10 mouse cellular contexts compared by ENCODE assay signal in the genomic region with DNA sequence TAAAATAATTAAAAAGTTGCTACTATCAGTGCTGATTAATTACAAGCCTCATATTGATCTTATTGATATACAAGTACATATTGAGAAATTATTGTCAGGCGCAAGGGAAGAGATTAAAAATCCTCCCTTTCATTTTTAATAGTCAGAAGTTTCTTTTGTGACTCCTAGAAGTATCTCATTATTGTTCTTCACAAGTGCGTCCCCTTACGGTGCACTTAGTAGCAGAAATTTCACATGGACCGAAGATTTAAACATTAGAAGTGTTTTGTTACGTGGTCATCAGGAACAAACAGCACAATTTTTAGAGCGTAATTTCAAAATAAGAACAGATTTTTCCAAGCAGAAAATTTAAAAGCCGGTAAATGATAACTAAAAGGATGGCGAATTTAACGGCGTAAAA. TPM values are rescaled to one million over a fixed set of nuclear protein-coding genes. Genes with fewer than 3 reads are reported as not detected.
DNase-seq lines count a peak whose midpoint lies in the region; ATAC-seq and TF ChIP-seq lines count a peak whose summit lies in the region.
"Had no signal": no experiment of that assay in that cellular context is flagged by ENCODE, and none has a peak within 500 bp of the region (broad histone marks: within the 10 kb centered on the region; RNA-seq: fewer than 3 reads in every experiment).

No protein-coding gene starts in this region.

- H3K27me3 ChIP-seq in lung, embryonic 15.5 days = no peaks in the 10 kb centered on the region
- H3K27me3 ChIP-seq in forebrain, embryonic 12.5 days = no peaks in the 10 kb centered on the region
- H3K27me3 ChIP-seq in limb, embryonic 13.5 days = no peaks in the 10 kb centered on the region
- H3K27me3 ChIP-seq in small intestine, adult 2 months (ENCODE audit: control insufficient read depth, insufficient read depth, low read length) = no peaks in the 10 kb centered on the region

- no peak for TF ChIP-seq POLR2A in small intestine, adult 2 months (IDR thresholded peaks at IDR 0.05; ENCODE audit: low read depth, low read length)

- peak overlapping the region; percentile 29 for H3K9ac ChIP-seq in lung, embryonic 15.5 days
- H3K9ac ChIP-seq in forebrain, embryonic 12.5 days = peak overlapping the region; percentile 46
- H3K9ac ChIP-seq in limb, embryonic 13.5 days = peak overlapping the region; percentile 54; the same call in 1 of the 2 replicates

- WGBS in lung, embryonic 15.5 days = under 1% methylated on average over 10 of the region's 10 CpGs
- under 1% methylated on average over 10 of the region's 10 CpGs for WGBS in forebrain, embryonic 12.5 days
- WGBS in limb, embryonic 13.5 days = 2% methylated on average over 10 of the region's 10 CpGs
- WGBS in small intestine, adult 2 months = under 1% methylated on average over 10 of the region's 10 CpGs

- no peaks in the 10 kb centered on the region for H3K9me3 ChIP-seq in lung, embryonic 15.5 days
- no peaks in the 10 kb centered on the region for H3K9me3 ChIP-seq in forebrain, embryonic 12.5 days
- H3K9me3 ChIP-seq in limb, embryonic 13.5 days = no peaks in the 10 kb centered on the region

- no peak for TF ChIP-seq CTCF in small intestine, adult 2 months (IDR thresholded peaks at IDR 0.05; ENCODE audit: extremely low read depth, insufficient read length, insufficient replicate concordance, low read depth, low read length)

- no peaks in the 10 kb centered on the region for H3K36me3 ChIP-seq in lung, embryonic 15.5 days
- H3K36me3 ChIP-seq in forebrain, embryonic 12.5 days (replicated peaks) = no peaks in the 10 kb centered on the region
- no peaks in the 10 kb centered on the region for H3K36me3 ChIP-seq in limb, embryonic 13.5 days
- H3K36me3 ChIP-seq in small intestine, adult 2 months (ENCODE audit: control insufficient read depth, insufficient read depth, low read length) = no peaks in the 10 kb centered on the region

- H3K4me1 ChIP-seq in lung, embryonic 15.5 days = no peaks in the 10 kb centered on the region
- H3K4me1 ChIP-seq in forebrain, embryonic 12.5 days = peaks cover 3% of the 10 kb centered on the region
- H3K4me1 ChIP-seq in limb, embryonic 13.5 days = no peaks in the 10 kb centered on the region
- no peaks in the 10 kb centered on the region for H3K4me1 ChIP-seq in small intestine, adult 2 months (ENCODE audit: control insufficient read depth, insufficient read depth, insufficient read length, low read length)

- no peak for ATAC-seq in lung, embryonic 15.5 days (ENCODE audit: borderline replicate concordance, extremely low read depth, low FRiP score, low TSS enrichment)
- ATAC-seq in forebrain, embryonic 12.5 days (ENCODE audit: low FRiP score) = no peak
- ATAC-seq in limb, embryonic 13.5 days (ENCODE audit: low FRiP score, low read depth) = no peak
- no peak for ATAC-seq in megakaryocyte-erythroid progenitor cell, adult 5-6 weeks (replicated peaks; ENCODE audit: low FRiP score, low TSS enrichment, poor library complexity, severe bottlenecking)

- peak overlapping the region; percentile 63 for H3K4me2 ChIP-seq in lung, embryonic 15.5 days
- peak overlapping the region; percentile 63 for H3K4me2 ChIP-seq in forebrain, embryonic 12.5 days
- H3K4me2 ChIP-seq in limb, embryonic 13.5 days (replicated peaks) = peak overlapping the region; percentile 70

- no peak for DNase-seq in lung, postnatal 14 days
- DNase-seq in spleen, adult 18-20 months = no peak
- no peak for DNase-seq in cerebellum, postnatal 14 days

- H3K4me3 ChIP-seq in lung, embryonic 15.5 days = peak overlapping the region; percentile 64
- peak overlapping the region; percentile 65 for H3K4me3 ChIP-seq in forebrain, embryonic 12.5 days (replicated peaks)
- H3K4me3 ChIP-seq in limb, embryonic 13.5 days = peak overlapping the region; percentile 68
- peak overlapping the region; percentile 56 for H3K4me3 ChIP-seq in small intestine, adult 2 months (ENCODE audit: low read depth, low read length)

- H3K27ac ChIP-seq in lung, embryonic 15.5 days = peak overlapping the region; percentile 15; the same call in 1 of the 2 replicates
- no peak overlapping the region for H3K27ac ChIP-seq in forebrain, embryonic 12.5 days
- no peak overlapping the region for H3K27ac ChIP-seq in limb, embryonic 13.5 days
- H3K27ac ChIP-seq in small intestine, adult 2 months (ENCODE audit: insufficient read depth, low read depth, low read length) = 0 out of 2 replicates have a peak overlapping the region, but pooled peaks have one; percentile 30

RNA-seq across cellular contexts. Expression of a gene that starts 28.5 kb away (rescaled TPM):
- polyA plus RNA-seq in lung, embryonic 15.5 days (2015; fragmentation: Nextera tagmentation; extraction: Ambion mirVana) = not detected in 2 replicates
- 0.04 TPM in 1 of 2 replicates, not detected in the other for polyA plus RNA-seq in forebrain, embryonic 12.5 days (2016; fragmentation: Nextera tagmentation; extraction: Ambion mirVana)
- not detected in 2 replicates for polyA plus RNA-seq in limb, embryonic 13.5 days (2015; fragmentation: Nextera tagmentation; extraction: Ambion mirVana)
- not detected in 2 replicates for polyA plus RNA-seq in small intestine, adult 2 months (2012; rRNA removed)
- not detected in 2 replicates for total RNA-seq in megakaryocyte-erythroid progenitor cell, adult 5-6 weeks (2014; fragmentation: Nextera tagmentation)
- not detected in 2 replicates for total RNA-seq in megakaryocyte-erythroid progenitor cell, adult 5-6 weeks (2017)
- total RNA-seq: adrenal gland, postnatal 25 days; hematopoietic stem cell, adult 5-6 weeks had no signal

RNA-seq across cellular contexts. Expression of a gene that starts 46.9 kb away (rescaled TPM):
- 3.6 and 3.9 TPM in 2 replicates for polyA plus RNA-seq in lung, embryonic 15.5 days (2015; fragmentation: Nextera tagmentation; extraction: Ambion mirVana)
- polyA plus RNA-seq in forebrain, embryonic 12.5 days (2016; fragmentation: Nextera tagmentation; extraction: Ambion mirVana) = 5.8 and 6.3 TPM in 2 replicates
- 5.1 and 5.3 TPM in 2 replicates for polyA plus RNA-seq in limb, embryonic 13.5 days (2015; fragmentation: Nextera tagmentation; extraction: Ambion mirVana)
- polyA plus RNA-seq in small intestine, adult 2 months (2012; rRNA removed) = 7.0 and 12.0 TPM in 2 replicates
- total RNA-seq in megakaryocyte-erythroid progenitor cell, adult 5-6 weeks (2014; fragmentation: Nextera tagmentation) = 39.5 and 39.9 TPM in 2 replicates
- 28.8 and 29.0 TPM in 2 replicates for total RNA-seq in megakaryocyte-erythroid progenitor cell, adult 5-6 weeks (2017)

RNA-seq across cellular contexts. Expression of a gene that starts 49.9 kb away (rescaled TPM):
- not detected in 2 replicates for polyA plus RNA-seq in lung, embryonic 15.5 days (2015; fragmentation: Nextera tagmentation; extraction: Ambion mirVana)
- polyA plus RNA-seq in forebrain, embryonic 12.5 days (2016; fragmentation: Nextera tagmentation; extraction: Ambion mirVana) = not detected in 2 replicates
- polyA plus RNA-seq in limb, embryonic 13.5 days (2015; fragmentation: Nextera tagmentation; extraction: Ambion mirVana) = not detected in 2 replicates
- polyA plus RNA-seq in small intestine, adult 2 months (2012; rRNA removed) = not detected in 2 replicates
- not detected in 2 replicates for total RNA-seq in megakaryocyte-erythroid progenitor cell, adult 5-6 weeks (2014; fragmentation: Nextera tagmentation)
- total RNA-seq in megakaryocyte-erythroid progenitor cell, adult 5-6 weeks (2017) = not detected in 2 replicates
- total RNA-seq: adrenal gland, postnatal 25 days; hematopoietic stem cell, adult 5-6 weeks had no signal

Comparison
In these comparisons a context has a peak if more than half of its experiments do, and no peak if none do; other contexts are left out.
1. H3K27ac ChIP-seq: peak in lung, embryonic 15.5 days (single experiment) and small intestine, adult 2 months (single experiment); none in forebrain, embryonic 12.5 days (single experiment) and limb, embryonic 13.5 days (single experiment).
2. Peak in every context shown above with its lines, with median percentiles within 50 percentile points of each other: H3K4me2 ChIP-seq, H3K4me3 ChIP-seq and H3K9ac ChIP-seq.